Mouse (Mus musculus) right cerebral cortex, postnatal 4 days (tissue): ENCODE results near the gene Iqgap3.

Experiments used
- DNase-seq: peaks from one replicate; pipeline ENCODE4 v3.0.0-alpha.2; 2022

Gene Iqgap3

DNA sequence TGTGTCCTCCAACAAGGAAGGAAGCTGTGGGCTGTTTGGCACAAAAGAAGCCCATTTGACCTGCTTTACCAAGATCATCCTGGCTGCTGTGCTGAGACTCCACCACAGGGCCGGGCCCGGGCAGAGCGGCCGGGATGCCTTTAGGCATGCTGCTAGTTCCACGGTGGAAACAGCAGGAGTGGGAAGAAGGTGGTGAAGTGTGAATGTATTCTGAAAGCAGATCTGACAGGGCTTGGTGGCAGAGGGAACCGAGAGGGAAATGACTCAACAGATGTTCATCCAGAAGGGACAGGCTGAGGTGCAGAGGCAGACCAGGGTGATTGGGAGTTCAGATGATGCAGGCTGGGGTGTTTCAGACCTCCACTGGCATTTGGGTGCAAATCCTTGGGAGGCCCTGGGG lies 15.9 kb downstream of the Iqgap3 start:
- no peak for DNase-seq

DNA sequence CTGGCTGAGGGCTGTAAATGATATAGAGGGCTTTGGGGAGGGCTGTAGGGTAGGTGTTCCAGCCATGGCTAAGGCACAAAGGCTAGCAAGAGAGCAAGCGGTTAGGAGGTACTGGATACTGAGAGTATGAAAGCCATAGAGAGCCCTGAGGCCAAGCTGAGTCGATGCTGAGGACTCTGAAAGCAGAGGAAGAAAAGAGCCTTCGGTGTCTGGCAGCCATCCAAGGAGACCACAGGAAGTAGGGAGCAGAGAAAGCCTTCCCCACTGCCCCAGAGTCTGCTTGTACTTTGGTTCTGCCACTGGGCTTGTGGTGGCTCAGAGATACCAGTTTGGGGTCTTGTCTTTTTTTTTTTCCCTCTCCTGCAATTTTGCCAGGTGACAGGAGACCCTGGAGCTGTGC lies 18.5 kb downstream of the Iqgap3 start:
- DNase-seq, result peak; percentile 23

- no peak for DNase-seq
Observed at GRCm38 (mm10) chr3:88101736-88102135, 20.0 kb downstream of the Iqgap3 start.

DNA sequence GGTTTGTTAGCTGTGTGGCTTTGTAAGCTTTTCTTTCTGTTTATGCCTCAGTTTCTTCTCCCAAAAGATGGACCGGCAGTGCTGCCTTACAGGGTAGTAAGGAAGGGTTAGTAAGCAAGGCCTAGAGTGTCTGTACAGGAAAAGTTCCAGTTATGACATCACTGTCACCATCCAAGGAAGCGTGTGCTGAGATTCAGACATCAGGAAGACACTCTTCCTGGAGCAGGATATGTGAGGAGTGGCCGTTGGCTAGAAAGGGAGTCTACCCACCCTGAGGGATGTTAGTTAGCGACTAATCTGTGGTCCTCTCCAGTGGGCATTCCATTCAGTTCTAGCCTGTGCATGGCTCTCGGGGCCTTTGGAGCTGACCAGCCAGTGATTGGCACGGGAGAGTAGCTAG lies 20.4 kb downstream of the Iqgap3 start:
- DNase-seq, result no peak

DNA sequence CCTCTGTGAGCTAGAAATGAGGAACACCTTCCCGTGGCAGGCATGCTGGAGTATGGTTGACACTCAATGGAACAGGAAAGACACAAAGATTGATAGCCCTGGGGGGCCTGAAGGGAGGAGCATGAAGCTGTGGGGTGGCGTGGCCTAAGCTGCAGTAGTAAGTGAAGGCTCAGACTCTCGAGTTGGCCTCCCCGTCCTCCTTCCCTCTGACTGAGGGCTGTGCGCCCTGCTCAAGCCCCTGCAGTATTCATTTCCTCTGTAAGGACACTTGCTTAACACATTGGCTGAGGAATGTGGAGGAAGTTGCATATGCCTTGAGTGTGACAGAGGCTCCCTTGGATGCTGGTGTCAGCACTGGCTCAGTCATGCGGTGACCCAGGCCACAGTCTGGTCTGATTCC lies 20.8 kb downstream of the Iqgap3 start:
- no peak for DNase-seq

DNA sequence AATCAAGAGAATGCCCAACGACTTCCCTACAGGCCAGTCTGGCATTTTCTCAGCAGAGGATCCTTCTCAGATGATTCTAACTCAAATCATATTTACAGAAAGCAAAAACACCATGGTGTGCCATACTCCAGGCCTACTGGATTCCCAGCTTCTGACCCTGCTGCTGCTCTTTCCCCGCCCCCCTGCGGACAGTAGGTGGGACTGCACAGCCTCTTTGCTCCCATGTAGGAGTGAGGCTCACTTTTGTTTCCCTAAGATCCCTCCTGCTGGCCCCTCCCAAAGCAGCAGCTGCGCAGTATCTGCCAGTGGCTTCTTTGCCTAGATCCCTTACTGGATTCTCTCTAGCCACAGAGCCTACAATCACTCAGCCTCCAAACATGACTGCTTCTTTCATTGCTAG lies 24.4 kb downstream of the Iqgap3 start:
- DNase-seq, result no peak

- no peak for DNase-seq
Observed at GRCm38 (mm10) chr3:88109126-88109525, 27.4 kb downstream of the Iqgap3 start.

GRCm38 (mm10) chr3:88114396-88114795 lies 32.6 kb downstream of the Iqgap3 start:
- no peak for DNase-seq

GRCm38 (mm10) chr3:88120117-88120651 lies 38.4 kb downstream of the Iqgap3 start:
- no peak for DNase-seq

DNA sequence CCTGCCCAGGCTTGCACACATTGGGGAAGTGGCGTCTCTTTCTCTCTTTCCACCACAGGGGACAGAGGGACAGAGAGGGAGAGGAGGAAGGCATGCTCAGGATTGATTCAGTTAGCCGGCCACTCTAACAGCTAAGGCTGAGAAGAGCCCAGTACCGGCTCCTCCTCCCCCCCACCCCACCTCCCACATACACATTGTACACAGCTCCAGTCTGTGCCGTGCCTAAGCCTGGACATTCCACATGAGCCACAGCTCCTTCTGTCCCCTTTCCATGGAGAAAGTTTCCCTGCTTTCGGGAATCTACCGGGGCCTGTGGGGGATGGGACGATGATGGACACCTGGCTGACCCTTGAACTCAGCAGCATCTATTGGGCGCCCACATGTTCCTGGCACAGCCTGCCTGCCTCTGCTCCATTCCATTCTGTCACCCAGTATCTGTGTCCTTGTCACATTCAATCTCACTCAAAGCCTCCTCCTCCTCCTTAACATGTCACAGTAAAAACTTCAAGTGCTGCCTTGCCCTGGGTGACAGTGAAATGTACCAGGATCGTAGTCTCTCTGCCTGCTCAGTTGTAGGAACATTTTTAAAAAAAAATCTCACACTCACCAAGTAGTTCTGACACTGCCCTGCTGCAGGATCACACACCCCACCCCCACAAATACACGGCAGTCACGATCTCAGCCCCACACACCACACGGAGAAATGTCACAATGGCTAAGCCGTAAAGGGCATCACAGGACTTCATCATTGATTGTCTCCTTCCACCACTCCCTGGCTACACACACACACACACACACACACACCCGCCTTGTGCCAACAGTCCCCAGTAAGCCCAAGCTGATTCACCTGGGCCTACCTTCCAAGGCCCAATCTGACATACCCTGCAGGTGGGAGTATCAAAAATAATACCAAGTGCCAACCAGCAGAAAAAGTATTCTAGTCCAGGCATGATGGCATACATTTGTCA lies 39.7 kb downstream of the Iqgap3 start:
- DNase-seq, result no peak

DNA sequence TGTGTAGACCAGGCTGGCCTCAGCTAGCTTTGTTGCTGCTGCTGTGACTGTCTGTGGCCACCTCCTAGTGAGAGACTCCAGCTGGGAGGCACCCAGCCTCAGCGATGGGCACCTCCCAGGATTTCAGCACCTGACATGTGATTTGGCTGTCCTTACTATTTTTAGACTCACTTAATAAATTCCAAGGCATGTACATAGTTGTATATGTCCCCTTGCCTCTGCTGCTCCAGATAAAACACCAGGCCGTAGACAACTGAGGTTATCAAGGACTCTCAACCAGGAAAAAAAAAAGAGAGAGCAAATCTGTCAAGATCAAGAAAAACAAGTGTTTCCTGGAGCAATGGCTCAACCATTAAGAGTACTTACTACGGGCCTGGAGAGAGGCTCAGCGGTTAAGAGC lies 43.4 kb downstream of the Iqgap3 start:
- DNase-seq, result no peak

DNA sequence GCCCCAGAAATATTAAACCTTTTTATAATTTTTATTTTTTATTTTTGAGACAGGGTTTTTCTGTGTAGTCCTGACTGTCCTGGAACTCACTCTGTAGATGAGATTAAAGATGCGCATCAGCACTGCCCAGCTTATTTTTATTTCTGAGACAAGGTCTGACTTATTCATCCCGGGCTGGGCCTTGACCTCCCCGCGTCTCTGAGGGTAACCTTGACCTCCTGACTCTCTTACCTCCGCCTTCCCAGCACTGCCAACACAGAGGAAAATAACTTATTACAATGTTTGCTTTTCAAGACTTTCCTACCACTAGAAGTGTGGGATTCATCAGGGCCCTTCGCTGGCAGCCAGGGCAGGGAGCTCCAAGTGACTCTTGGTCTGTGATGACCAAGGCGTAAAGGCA lies 44.4 kb downstream of the Iqgap3 start:
- no peak for DNase-seq

- DNase-seq, result no peak
Observed at GRCm38 (mm10) chr3:88127636-88128035, 45.9 kb downstream of the Iqgap3 start.

GRCm38 (mm10) chr3:88128056-88128455 lies 46.3 kb downstream of the Iqgap3 start:
- DNase-seq, result no peak

- no peak for DNase-seq
Observed at GRCm38 (mm10) chr3:88129006-88129405, 47.2 kb downstream of the Iqgap3 start.

GRCm38 (mm10) chr3:88131071-88131470 lies 49.3 kb downstream of the Iqgap3 start:
- DNase-seq, result no peak

DNA sequence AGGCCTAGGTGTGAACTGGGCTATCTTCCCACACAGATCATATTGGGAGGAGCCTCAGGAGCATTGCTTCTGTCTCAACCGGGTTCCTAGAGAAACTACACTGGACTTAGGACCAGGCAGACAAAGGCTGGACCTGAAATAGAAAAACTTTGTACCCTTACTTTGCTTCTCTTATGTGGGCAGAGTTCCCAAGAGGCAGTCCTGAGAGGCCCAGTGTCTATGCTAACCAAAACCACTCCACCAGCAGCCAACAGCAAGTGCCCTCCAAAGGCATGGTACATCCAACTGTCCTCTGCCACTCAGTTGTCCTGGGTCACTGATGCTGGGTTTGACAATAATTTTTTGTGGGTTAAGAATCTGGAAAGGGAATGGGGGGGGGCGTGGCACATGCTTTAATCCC lies 50.7 kb downstream of the Iqgap3 start:
- no peak for DNase-seq

DNA sequence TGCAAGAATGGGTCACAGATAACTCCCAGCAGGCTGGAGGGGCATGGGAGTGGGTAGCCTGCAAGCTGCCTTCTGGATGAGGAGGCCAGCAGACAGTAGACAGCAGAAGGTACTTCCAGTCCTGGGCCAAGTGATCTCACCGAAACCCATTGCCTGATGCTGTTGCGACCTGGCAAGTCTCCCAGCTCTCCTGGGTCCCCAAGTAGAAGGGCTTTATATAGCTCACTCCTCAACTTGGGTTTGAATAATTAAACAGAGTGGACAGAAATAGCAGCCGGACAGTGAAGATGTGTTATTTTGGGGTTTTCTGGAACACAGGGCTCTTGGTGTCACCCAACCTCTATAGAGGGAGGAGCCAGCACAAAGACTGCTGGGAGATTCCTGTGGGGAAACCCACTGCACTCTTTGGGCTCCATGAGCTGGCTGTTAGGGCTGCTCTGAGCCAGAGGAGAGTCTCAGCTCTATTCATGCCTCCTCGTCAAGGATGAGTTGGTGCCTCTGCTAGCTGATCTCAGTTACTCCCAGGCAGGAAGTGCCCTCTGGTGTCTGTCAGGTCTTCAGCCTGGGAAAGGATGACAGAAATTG lies 51.5 kb downstream of the Iqgap3 start:
- no peak for DNase-seq

- DNase-seq, result no peak
Observed at GRCm38 (mm10) chr3:88136346-88136745, 54.6 kb downstream of the Iqgap3 start.

DNA sequence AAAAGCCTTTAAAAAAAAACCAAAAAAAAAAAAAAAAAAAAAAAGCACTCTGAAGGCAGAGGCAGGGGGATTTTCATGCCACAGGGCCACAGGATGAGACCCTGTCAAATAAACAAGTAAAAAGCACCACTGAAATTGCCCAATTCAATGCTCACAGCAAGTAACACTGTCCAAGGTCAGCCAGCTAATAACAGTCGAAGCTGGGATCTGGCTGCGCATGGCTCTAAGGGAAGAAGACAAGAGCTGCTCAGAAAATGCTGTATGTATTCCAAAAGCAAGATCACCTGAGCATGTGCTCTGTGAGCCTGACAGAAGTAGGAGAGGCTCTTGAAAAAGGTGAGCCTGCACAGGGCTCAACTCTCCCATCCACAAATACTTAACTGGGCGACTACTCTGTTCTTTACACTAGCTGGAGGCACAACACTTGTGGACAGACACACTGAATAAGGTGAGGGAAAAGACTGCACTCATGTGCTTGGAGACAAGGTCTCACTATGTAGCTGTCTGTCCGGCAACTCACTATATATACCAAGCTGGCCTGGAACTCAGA lies 55.2 kb downstream of the Iqgap3 start:
- no peak for DNase-seq

- DNase-seq, result no peak
Observed at GRCm38 (mm10) chr3:88137821-88138220, 56.0 kb downstream of the Iqgap3 start.

DNA sequence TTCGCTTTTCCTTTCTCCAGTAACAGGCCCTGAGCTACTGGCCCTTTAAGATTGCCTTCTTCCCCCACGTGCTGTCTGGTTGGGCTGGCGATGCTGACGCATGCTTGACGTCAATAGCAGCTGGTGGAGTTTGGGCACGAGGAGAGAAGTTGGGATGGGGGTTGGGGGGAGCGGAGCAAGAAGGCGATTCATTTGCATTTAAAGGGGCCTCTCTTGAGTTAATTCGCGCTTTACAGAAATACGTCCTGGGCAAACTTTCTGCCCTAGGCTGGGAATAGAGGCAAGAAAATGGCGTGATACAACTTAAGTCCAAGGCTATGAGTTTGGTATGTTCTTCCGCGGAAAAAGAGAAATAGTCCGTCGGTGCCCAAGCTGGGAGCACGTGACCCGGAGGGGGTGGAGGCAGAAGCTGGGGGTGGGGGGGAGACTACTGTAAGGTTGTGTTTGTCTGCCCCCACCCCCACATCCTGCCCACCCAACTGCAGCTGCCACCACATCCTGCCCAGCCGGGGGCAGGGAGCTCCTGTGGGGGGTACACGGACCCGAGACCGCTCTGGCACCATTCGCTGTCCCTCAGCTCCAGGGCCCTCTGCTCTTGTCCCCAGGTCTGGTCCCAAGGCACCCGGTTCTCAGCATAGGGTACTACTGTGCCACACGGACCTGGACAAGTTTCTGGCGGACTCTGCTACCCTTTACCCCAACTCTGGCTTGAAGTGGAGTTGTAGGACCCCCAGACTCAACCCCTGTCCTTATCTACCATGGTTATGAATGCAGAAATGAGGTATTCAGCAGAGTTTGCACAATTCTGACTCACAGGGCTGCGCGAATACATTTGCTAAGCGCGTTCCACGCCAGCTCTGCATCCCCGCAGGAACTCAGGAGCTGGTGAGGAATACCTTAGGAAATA lies 56.8 kb downstream of the Iqgap3 start:
- peak; percentile 86 for DNase-seq
